Mouse (Mus musculus) layer of hippocampus, adult 18-20 months (tissue): ENCODE results near the gene Proser2. TPM values are rescaled to one million over a fixed set of nuclear protein-coding genes. Genes with fewer than 3 reads are reported as not detected.
"Not testable (repeated sequence)": the region's sequence is repeated elsewhere in the genome, so short reads cannot be mapped to it uniquely, and the experiment has no call there.

ENCODE experiments used
- DNase-seq, 2 experiments: peaks; one replicate each; pipeline ENCODE4 v3.0.0; 2022; ENCODE audit warnings: low spot score in 2 of 2
- total RNA-seq, 2 experiments: library from RNA; stranded (reverse); gene quantifications; 2 replicates each; pipeline ENCODE4 v1.2.3; 2021

Gene Proser2
- total RNA-seq, 2 experiments from 2014 or later, result 1.9 to 2.5 TPM

DNA sequence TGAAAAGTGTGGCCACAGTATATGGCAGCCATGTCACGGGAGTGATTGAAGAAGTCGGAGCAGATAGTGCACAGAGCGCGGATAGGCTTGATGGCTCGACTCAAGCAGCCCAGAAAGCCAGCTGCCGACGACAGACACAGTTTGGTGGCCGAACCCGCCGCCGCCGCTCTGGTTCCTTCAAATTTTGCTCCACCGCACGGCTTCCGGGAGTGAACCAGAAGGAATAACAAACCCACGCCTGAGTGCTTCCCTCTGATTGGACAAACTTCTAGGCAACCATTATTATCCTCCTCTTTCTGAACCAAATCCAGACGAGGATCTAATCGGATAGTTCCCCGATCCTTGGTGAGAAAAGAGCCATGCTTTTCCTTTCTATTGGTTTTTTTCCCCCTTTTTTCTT is 3.9 kb upstream of the Proser2 start:
- no peak for DNase-seq

DNA sequence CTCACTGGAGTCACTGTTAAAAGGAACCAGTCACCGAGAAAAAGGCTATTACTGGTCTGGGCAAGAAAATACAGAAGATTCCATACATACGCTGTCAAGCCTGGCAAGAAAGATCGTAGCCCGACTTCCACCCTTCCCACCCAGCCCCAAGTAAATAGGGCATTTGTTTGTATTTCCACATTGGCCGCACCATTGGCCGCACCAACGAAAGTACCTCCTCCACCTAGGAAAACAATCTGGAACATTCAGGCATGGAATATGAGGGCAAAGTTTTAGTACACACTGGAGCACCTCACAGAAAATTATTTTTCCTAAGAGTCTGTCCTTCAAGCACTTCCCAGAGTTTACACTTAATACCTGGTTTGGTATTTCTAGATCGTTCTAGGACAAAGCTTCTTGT is 1.1 kb downstream of the Proser2 start:
- DNase-seq, result no peak

- no peak for DNase-seq
Observed at GRCm38 (mm10) chr2:6128136-6128805, 1.7 kb downstream of the Proser2 start.

DNA sequence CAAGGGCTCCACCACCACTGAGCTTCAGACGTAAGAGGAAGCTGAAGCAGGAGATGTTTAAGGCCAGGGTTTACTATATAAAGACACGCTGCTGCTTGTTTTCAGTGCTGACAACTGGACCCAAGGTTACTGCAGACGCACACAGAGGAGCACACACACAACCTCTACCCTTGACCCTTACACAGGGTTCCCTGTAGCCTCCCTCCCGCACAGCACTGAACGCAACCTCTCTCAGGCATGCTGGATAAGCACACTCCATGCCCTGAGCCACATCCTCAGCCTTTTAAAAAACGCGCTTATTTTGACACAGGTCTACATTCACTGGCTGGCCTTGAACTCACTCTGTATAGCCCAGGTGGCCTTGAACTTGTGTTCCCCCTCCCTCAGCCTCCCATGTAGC is 7.0 kb downstream of the Proser2 start:
- no peak for DNase-seq

DNA sequence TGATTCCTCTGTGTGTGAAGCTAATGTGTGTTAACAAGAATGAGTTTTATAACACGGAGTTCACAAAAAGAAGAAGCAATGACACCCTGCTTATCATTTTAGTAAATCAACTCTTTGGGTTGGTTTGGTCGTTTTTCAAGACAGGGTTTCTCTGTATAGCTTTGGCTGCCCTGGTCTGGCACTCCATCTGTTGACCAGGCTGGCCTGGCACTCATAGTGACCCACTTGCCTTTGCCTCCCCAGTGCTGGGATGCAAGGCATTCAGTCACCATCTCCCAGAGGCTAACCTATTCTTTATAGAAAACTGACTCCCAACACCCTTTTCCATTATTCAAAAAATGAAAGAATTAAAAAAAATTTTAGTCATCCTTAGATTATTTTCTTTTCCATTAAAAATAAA is 8.9 kb downstream of the Proser2 start:
- no peak for DNase-seq

GRCm38 (mm10) chr2:6118246-6118645 is 11.8 kb downstream of the Proser2 start:
- no peak for DNase-seq

DNA sequence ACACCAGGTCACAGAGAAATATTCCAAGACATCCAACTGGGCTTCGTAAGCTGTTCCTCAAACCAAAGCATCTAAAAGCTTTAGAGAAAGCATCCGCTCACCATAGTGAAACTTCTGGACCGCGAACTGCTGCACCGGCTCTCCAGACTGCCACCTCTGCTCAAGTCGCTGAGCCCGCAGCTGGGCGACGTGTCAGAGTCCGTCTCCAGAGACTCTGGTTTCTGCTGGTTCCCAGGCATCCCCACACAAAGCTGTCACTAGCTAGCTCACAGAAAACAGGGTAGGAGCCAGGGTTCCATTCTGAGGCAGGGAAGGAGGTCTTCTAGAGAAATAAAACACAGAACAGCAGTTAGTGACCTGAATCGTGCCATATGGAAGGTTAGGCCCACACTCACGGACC is 16.2 kb downstream of the Proser2 start:
- no peak for DNase-seq

DNA sequence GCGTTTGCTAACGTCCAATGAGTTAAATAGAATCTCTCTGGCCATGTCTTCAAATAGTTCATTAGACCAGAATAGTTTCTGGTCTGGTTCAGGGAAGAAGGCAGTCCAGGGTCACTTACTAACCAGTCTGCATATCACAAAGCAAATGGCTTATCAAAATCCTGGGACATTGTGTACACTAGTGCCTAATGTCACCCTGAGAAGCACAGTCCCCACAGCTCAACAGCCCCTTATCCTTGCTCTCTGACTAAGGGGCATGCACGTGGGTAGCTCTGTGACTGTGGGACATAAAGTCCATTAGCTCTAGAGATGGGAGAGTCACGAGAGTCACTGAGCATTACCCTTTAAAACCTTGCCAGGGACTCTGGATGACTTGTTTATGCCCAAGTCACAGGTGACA is 17.4 kb downstream of the Proser2 start:
- no peak for DNase-seq

DNA sequence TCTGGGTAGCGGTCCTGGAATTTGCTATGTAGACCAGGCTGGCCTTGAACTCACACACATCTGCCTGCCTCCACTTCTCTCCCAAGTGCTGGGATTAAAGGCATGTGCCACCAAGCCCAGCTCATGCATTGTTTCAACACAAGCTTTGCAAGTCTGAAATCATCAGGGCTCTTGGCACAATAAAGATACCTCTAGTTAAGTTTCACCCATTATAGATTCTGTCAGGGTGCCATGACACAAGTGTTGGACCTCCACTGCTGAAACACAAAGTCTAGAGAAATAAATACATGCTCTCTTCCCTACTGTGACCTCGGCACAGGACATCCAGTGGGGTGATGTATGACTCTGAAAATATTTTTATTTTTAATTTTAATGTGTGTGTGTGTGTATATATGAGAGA is 24.6 kb downstream of the Proser2 start:
- DNase-seq, result no peak

- DNase-seq, result no peak
Observed at GRCm38 (mm10) chr2:6100755-6101154, 29.3 kb downstream of the Proser2 start.

GRCm38 (mm10) chr2:6100027-6100749 is 29.8 kb downstream of the Proser2 start:
- no peak for DNase-seq

DNA sequence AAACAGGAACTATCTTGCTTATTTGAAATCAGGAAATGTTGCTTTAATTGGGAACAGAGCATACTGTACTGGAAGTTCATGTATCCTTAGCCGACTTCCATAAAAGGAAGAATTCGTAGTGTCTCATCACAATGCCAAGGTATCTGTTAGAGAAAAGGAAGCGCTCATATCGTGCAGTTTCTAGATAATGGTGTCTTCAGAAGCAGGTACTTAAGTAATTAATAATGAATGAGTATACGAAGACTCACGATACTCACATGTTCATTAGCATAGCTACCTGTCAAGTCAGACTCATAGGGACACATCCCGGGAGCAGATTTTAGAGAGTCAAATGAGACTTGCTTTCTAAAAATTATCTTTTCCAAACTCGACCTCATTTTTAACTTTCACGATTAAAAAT is 30.6 kb downstream of the Proser2 start:
- no peak for DNase-seq

DNA sequence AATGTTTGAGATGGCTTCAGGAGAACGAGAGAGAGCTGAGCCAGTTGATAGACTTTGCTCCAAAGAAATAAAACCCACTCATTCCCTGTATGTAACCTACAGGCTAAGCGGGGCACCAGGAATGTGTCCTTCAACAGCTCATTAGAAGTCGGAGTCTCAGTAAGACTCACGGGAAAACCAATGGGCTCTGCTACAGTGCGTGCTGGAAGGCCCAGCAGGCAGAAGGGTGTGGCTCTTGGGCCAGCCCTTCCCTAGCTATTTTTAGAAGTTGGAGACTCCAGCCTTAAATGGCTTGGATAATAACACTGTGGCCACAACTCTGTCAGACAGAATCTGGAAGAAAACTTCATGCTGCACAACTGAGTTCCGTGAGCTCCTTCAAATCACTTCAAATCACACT is 31.1 kb downstream of the Proser2 start:
- no peak for DNase-seq

DNA sequence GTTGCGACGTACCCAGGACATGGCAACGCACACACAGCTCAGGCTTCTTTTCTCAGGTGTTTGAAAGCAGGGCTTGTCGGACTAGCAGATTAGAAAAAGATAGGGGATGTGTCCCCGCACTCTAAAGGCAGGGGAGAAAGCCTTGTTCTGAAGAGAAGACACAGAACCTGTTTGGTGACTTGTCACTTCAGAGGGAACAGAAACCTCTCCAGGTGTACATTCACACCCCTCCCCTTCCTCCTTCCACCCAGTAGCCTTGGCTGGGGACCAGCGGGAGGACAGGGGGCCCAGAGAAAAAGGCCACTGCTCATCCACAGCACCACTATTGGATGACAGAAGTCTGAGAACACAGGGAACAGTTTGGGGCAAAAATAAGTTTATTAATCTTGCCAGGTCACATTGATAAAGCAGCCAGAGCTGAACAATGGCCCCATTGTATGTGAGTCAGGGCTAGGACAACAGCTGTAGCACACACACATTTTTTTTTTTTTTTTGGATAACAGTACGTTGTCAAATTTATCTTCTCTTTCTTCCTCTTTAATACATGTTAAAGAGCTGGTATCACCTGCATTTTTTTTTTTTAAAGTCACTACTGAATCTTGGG is 32.8 kb downstream of the Proser2 start:
- no peak for DNase-seq

DNA sequence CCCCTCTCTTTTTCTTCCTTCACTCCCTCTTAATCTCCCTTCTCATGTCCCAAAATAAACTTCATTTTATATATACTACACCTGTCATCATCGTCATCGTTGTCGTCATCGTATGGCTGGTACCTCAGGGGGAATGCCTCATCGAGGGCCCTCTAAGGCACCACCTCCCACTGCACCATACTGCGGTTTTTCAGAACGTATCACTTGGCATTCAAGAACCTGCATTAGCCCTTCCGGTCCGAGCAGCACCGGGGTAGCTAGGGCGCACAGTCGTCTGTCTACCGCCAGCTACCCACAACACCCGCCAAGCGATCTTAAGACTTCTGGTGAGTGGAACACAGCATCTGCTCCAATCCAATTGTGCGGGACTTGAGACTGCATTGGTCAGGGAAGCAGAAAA is 40.1 kb downstream of the Proser2 start:
- DNase-seq, result not testable (repeated sequence)

- DNase-seq, result no peak
Observed at GRCm38 (mm10) chr2:6087151-6087550, 42.9 kb downstream of the Proser2 start.

- DNase-seq, result no peak
Observed at GRCm38 (mm10) chr2:6085622-6086530, 44.1 kb downstream of the Proser2 start.

DNA sequence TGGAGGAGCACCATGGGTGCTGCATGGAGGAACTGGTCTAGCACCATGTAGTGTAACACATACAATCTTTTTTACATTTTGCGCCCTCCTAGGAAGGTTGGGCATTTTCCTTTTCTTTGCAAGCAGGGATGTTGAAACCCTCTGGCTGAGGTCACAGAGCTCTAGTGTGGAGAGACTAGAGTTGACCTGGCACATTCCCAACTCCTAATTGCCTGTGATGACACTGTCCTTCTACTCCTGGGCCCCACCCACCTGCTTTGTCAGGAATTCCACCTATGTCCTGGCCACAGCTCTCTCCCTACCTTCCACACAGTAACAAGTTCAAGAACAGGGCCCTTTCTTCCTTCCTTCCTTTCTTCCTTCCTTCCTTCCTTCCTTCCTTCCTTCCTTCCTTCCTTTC is 46.3 kb downstream of the Proser2 start:
- no peak for DNase-seq

GRCm38 (mm10) chr2:6082615-6083014 is 47.4 kb downstream of the Proser2 start:
- DNase-seq, result no peak

- DNase-seq, result no peak
Observed at GRCm38 (mm10) chr2:6081108-6081507, 48.9 kb downstream of the Proser2 start.

DNA sequence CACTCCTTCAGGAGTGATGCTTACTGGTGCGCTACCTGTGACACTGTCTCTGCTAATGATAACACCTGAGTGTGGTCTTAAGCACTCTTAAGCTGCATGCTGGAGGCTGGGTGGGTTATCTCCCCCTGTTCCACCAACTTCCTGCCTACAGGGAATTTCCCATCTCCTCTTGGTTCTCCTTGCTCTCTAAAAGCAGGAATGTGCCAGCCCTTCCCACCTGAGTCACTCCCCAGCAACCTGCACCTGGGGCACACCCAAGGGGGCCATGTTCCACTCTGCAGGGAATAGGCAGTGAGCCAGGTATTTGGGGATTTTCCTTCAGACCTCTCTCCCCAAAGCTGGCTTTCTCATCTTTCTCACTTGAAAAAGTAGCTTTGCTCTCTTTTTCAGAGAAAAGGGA is 50.0 kb downstream of the Proser2 start:
- no peak for DNase-seq

- DNase-seq, result no peak
Observed at GRCm38 (mm10) chr2:6075530-6075896, 54.5 kb downstream of the Proser2 start.
